Mouse (Mus musculus) limb, embryonic 13.5 days (tissue): ENCODE results near the gene Cxcr4. TPM values are rescaled to one million over a fixed set of nuclear protein-coding genes. Genes with fewer than 3 reads are reported as not detected.
A peak's percentile ranks its signal among the peaks of the same experiment; 100 is the strongest.

ENCODE experiments used
- ATAC-seq: fragments of 200-750 bp; cut with Nextera tagmentation; 2 replicates; pipeline ENCODE4 v1.8.0; 2017; ENCODE audit warnings: low read depth, moderate number of reproducible peaks, moderate TSS enrichment; ENCODE audit not compliant: low FRiP score
- H3K27ac ChIP-seq: fragments of 300-500 bp; sonication (generic); 2 replicates; pipeline ENCODE4 v1.5.1; 2015; ENCODE audit warnings: inconsistent platforms, mild to moderate bottlenecking, moderate library complexity
- H3K27me3 ChIP-seq: fragments of 300-500 bp; sonication (generic); 2 replicates; pipeline ENCODE4 v1.6.1; 2015; ENCODE audit warnings: mild to moderate bottlenecking, inconsistent platforms
- H3K36me3 ChIP-seq: fragments of 300-500 bp; sonication (generic); 2 replicates; pipeline ENCODE4 v1.6.1; 2015; ENCODE audit warnings: inconsistent platforms, mild to moderate bottlenecking, moderate library complexity
- H3K4me1 ChIP-seq: fragments of 300-500 bp; sonication (generic); 2 replicates; pipeline ENCODE4 v1.6.1; 2015; ENCODE audit warnings: inconsistent platforms
- H3K4me2 ChIP-seq: fragments of 300-500 bp; sonication (generic); replicated peaks from 2 replicates; pipeline ENCODE4 v1.6.1; 2015; ENCODE audit warnings: inconsistent platforms, mild to moderate bottlenecking, moderate library complexity
- H3K4me3 ChIP-seq: fragments of 300-500 bp; sonication (generic); 2 replicates; pipeline ENCODE4 v1.5.1; 2015; ENCODE audit warnings: moderate library complexity, mild to moderate bottlenecking, inconsistent platforms
- H3K9ac ChIP-seq: fragments of 300-500 bp; sonication (generic); 2 replicates; pipeline ENCODE4 v1.6.1; 2015; ENCODE audit warnings: mild to moderate bottlenecking, inconsistent platforms
- H3K9me3 ChIP-seq: fragments of 300-500 bp; sonication (generic); 2 replicates; pipeline ENCODE4 v1.6.1; 2016; ENCODE audit warnings: inconsistent platforms
- WGBS: fragments of 180-500 bp; shearing (Covaris S2); methylation state at CpG from one replicate; pipeline ENCODE4 v1.1.7; 2015; 5-methylcytosine and 5-hydroxymethylcytosine counted together
- polyA plus RNA-seq: library from polyadenylated mRNA; unstranded; fragments of >200 nt; fragmentation: Nextera tagmentation; extraction: Ambion mirVana; gene quantifications from 2 replicates; pipeline ENCODE4 v1.2.1, GENCODE M21; 2015

Gene Cxcr4
- polyA plus RNA-seq, 1 experiment from 2014 or later: 1.9 TPM

DNA sequence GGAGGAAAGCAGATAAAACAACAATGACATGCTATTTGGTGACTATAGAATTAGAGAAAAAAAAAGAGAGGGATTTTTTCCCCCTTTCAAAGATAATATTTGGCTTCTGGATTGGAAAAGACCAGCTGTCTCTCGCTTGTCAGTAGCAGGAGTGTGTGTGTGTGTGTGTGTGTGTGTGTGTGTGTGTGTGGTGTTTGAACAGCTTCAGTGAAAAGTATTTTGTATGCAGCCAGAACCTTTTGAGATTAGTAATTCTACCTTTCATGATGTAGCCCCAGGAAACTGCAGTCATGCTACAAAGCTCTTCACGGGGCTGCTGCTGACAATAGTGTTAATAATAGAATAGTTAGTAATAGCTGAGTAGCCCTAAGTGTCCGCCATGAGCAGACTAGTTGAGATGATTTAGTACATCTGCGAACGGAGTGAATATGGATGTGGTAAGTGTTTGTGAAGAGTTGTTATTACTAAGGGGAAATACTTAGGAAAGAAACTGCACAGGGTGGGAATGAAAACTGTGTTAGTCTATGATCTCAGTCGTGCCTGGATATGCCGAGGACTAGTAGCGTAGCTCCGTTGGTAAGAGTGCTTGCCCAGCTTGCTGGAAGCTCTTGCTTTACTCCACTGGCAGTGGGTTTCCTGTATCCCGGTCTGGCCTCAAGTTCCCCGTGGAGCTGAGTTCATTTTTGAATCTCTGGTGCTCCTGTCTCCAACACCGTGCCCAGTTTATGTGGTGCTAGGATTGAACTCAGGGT lies 2.4 kb upstream of the Cxcr4 start:
- peaks cover 42% of the 10 kb centered on the region for H3K4me1 ChIP-seq
- no peak overlapping the region; the same call in 1 of the 2 replicates for H3K9ac ChIP-seq
- no peak overlapping the region for H3K4me3 ChIP-seq
- H3K27me3 ChIP-seq: peaks cover 55% of the 10 kb centered on the region
- no peaks in the 10 kb centered on the region for H3K9me3 ChIP-seq
- 42% methylated on average over 12 of the region's 12 CpGs for WGBS
- no peak for ATAC-seq
- H3K36me3 ChIP-seq: no peaks in the 10 kb centered on the region
- H3K27ac ChIP-seq: no peak overlapping the region
- no peak overlapping the region for H3K4me2 ChIP-seq

DNA sequence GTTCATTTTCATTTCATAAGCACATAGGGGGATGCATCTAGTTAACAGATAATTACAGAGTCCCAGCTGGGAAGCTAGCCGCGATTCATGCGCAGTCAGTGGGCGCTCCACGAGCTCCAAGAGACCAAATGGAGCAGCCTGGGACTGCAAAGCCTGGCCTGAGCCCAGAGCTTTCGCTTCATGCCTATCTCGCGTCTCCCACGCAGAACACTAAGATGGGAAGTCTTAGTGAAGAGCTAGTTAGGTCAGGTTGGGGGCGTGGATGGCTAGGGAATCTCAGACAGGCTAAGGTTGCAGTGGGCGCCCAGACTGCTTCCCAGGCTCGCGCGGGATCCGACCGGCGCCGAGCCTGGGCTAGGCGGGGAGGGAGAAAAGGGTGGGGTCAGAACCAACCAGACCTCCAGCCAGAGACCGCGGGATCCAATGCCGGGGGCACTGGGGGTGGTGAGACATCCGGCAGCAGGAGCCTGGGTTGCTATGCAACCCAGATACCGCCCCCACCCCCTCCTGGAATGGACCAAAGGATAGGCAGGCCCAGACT lies 938 bp upstream of the Cxcr4 start:
- H3K4me1 ChIP-seq: peaks cover 42% of the 10 kb centered on the region
- no peaks in the 10 kb centered on the region for H3K36me3 ChIP-seq
- 1% methylated on average over 23 of the region's 24 CpGs for WGBS
- peaks cover 63% of the 10 kb centered on the region for H3K27me3 ChIP-seq
- H3K9ac ChIP-seq: peak overlapping the region; percentile 45; the same call in 1 of the 2 replicates
- peak overlapping the region; percentile 90 for H3K4me2 ChIP-seq
- H3K9me3 ChIP-seq: no peaks in the 10 kb centered on the region
- H3K4me3 ChIP-seq: peak overlapping the region; percentile 54
- no peak overlapping the region for H3K27ac ChIP-seq
- peak; percentile 46 for ATAC-seq

DNA sequence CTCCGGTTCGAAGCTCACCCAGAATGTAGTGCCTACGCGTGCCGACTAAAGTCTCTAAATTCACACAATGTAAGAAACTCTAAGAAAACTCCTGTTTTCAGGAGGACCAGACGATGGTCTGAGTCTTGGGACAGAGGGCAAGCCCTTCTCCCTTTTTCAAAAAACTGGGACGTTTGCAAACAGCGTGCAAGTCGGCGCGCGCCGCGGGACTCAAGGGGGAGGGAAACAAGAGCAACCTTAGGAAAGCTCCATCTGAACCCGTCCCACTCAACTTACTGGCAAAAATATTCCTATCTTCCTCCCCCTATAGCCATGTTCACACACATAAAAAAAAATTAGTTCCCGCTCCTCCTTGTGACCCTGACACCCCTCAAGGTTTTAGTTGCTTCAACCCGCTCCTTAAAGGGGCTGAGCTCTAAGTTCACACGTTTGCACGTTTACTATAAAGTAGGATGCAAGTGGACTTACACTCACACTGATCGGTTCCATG lies 327 bp downstream of the Cxcr4 start:
- peak; percentile 6; the same call in 1 of the 2 replicates for ATAC-seq
- Histone ChIP-seq H3K4me2 (peak overlapping the region; percentile 90), H3K9me3 (no peaks in the 10 kb centered on the region), H3K27me3 (peaks cover 63% of the 10 kb centered on the region), H3K4me3 (peak overlapping the region; percentile 54), H3K9ac (peak overlapping the region; percentile 62), H3K36me3 (no peaks in the 10 kb centered on the region), H3K27ac (no peak overlapping the region), H3K4me1 (peaks cover 42% of the 10 kb centered on the region)
- 0% methylated on average over 20 of the region's 20 CpGs for WGBS

DNA sequence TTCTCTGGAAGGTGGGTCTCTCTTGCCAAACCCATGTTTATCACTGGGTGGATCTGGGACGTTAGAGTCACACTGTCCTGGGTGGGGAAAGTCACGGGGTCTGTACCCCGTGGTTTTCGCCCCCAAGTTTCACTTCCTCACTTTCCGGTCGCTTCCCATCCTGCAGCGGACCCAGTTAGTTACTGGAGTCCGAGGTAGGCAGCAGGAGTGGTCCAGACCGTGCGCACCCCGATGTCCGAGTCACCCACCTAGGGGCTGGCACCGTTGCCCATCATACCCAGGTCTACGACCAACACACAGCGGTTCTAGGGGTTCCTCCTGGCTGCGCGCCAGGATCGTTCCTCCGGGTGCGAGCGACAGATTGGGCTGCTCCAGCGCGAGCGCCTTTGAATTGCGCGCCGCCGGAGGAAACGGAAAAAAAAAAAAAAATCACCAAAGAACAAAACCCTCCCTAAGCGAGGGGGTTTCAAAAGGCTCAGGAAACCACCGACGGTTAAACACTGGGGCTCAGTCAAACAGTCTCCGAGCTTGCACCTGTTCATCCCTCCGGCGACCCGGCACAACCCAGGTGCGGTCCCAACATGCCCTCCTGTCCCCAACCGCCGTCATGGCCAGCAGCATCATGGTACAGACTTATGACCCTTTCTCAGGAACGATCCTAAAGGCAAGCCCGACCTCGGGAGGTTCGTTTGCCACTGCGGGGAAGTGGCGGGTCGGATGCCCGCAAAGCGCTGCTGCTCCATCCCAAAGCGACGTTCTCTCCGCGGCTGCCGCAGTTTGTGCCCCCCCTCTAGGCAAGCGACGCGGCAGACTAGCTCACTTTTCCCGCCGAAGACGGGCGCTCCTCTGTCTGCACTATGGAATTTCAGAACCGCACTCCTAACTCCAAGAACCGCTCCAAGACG lies 1.0 kb downstream of the Cxcr4 start:
- Histone ChIP-seq H3K9ac (peak overlapping the region; percentile 62), H3K36me3 (no peaks in the 10 kb centered on the region), H3K27me3 (peaks cover 63% of the 10 kb centered on the region), H3K4me2 (peak overlapping the region; percentile 90), H3K27ac (no peak overlapping the region), H3K4me1 (peaks cover 42% of the 10 kb centered on the region), H3K4me3 (peak overlapping the region; percentile 54), H3K9me3 (no peaks in the 10 kb centered on the region)
- under 1% methylated on average over 63 of the region's 63 CpGs for WGBS
- no peak for ATAC-seq

DNA sequence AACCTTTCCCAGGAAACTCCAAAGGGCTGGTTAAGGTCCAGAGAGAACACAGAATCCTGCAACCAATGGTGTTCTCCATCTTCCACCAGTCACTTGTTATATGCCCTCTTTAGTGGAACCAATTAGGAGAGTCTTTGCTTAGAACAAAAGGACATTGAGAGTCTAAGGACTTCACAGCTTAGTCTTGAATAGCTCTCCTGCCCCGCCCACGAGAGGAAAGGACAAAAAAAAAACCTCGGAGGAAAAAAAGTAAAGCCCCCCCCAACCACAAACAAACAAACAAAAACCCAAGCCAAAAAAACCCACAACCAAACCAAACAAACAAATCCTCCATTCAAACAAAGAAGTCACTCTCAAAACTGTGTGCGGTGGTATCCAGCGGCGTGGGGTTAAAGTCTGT lies 2.1 kb downstream of the Cxcr4 start:
- no peak for ATAC-seq
- H3K27me3 ChIP-seq: peaks cover 56% of the 10 kb centered on the region
- peaks cover 31% of the 10 kb centered on the region for H3K4me1 ChIP-seq
- H3K36me3 ChIP-seq: no peaks in the 10 kb centered on the region
- H3K9me3 ChIP-seq: no peaks in the 10 kb centered on the region
- no peak overlapping the region for H3K9ac ChIP-seq
- H3K4me2 ChIP-seq: no peak overlapping the region; the same call in 1 of the 2 replicates
- H3K4me3 ChIP-seq: no peak overlapping the region
- WGBS: 13% methylated on average over 6 of the region's 6 CpGs
- no peak overlapping the region for H3K27ac ChIP-seq

DNA sequence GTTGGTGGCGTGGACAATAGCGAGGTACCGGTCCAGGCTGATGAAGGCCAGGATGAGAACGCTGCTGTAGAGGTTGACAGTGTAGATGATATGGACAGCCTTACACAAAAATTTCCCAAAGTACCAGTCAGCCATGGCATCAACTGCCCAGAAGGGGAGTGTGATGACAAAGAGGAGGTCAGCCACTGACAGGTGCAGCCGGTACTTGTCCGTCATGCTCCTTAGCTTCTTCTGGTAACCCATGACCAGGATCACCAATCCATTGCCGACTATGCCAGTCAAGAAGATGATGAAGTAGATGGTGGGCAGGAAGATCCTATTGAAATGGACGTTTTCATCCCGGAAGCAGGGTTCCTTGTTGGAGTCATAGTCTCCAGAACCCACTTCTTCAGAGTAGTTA lies 2.6 kb downstream of the Cxcr4 start:
- H3K9me3 ChIP-seq: no peaks in the 10 kb centered on the region
- peaks cover 26% of the 10 kb centered on the region for H3K4me1 ChIP-seq
- 91% methylated on average over 9 of the region's 9 CpGs for WGBS
- no peak overlapping the region for H3K4me3 ChIP-seq
- no peak for ATAC-seq
- H3K36me3 ChIP-seq: no peaks in the 10 kb centered on the region
- H3K9ac ChIP-seq: no peak overlapping the region
- no peak overlapping the region for H3K4me2 ChIP-seq
- no peak overlapping the region for H3K27ac ChIP-seq
- peaks cover 50% of the 10 kb centered on the region for H3K27me3 ChIP-seq

DNA sequence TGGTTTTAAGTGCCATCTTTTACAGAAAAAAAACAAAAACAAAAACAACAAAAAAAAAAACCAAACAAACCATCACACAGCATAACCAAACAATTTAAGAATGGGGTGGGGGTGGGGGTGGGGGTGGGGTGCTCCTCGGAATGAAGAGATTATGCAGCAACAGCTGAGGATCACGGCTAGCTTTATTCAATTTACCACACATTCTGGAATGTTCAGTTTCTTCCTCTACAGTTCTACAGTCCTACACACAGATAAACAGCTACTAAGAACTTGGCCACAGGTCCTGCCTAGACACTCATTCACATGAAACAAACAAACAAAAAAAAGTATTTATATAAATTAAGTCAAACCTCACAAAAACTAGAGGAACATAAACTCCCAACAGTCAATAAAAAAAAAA lies 3.8 kb downstream of the Cxcr4 start:
- peaks cover 22% of the 10 kb centered on the region for H3K4me1 ChIP-seq
- no peak overlapping the region for H3K9ac ChIP-seq
- ATAC-seq: no peak

DNA sequence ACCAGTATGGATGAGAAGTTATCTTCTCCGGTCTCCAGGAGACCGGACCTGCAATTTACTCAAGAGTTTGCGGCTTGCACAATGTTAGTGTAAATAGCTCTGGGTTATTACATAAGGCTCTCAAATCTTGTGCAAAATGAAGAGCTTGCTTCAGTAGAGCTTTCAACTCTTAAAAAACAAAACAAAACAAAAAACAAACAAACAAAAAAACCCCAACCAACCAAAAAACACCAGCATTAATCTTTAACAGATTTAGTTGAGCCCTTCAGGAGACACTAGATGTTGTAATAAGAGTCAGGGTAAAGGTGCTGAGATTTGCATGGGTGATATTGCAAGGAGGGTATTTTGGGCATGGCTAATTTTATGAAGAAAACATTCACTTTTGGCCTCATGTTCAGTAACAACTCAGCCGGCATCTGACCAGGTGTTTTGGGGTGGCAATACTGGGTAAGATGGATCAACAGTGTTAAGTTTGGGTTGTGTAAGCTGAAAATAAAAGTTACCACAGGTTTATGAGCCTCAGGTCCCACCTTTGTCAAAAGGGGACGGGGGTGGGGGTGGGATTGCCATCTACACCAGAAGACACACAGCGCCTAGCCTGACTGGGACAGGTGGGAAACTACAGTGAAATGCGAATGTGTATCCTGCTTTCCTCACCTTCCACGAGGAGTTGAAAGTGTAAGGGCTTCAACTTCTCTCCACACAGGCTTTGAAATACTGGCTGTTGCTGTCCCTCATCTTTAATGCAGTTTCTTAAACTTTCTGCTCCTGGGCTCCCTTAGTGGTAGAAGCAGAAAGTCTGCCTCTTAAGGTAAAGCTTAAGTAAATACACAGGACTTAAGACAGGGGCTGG lies 4.9 kb downstream of the Cxcr4 start:
- no peak overlapping the region for H3K9ac ChIP-seq
- peaks cover 31% of the 10 kb centered on the region for H3K27me3 ChIP-seq
- H3K4me3 ChIP-seq: no peak overlapping the region
- peaks cover 12% of the 10 kb centered on the region for H3K4me1 ChIP-seq
- ATAC-seq: no peak
- WGBS: 71% methylated on average over 8 of the region's 8 CpGs
- H3K36me3 ChIP-seq: no peaks in the 10 kb centered on the region
- H3K9me3 ChIP-seq: no peaks in the 10 kb centered on the region
- H3K4me2 ChIP-seq: no peak overlapping the region
- H3K27ac ChIP-seq: no peak overlapping the region

More for the DNA sequence above, 3.8 kb downstream of the Cxcr4 start:
- WGBS: 72% methylated on average over 2 of the region's 2 CpGs
- H3K36me3 ChIP-seq: no peaks in the 10 kb centered on the region
- H3K9me3 ChIP-seq: no peaks in the 10 kb centered on the region
- no peak overlapping the region for H3K27ac ChIP-seq
- H3K4me3 ChIP-seq: no peak overlapping the region
- peaks cover 39% of the 10 kb centered on the region for H3K27me3 ChIP-seq
- H3K4me2 ChIP-seq: no peak overlapping the region

DNA sequence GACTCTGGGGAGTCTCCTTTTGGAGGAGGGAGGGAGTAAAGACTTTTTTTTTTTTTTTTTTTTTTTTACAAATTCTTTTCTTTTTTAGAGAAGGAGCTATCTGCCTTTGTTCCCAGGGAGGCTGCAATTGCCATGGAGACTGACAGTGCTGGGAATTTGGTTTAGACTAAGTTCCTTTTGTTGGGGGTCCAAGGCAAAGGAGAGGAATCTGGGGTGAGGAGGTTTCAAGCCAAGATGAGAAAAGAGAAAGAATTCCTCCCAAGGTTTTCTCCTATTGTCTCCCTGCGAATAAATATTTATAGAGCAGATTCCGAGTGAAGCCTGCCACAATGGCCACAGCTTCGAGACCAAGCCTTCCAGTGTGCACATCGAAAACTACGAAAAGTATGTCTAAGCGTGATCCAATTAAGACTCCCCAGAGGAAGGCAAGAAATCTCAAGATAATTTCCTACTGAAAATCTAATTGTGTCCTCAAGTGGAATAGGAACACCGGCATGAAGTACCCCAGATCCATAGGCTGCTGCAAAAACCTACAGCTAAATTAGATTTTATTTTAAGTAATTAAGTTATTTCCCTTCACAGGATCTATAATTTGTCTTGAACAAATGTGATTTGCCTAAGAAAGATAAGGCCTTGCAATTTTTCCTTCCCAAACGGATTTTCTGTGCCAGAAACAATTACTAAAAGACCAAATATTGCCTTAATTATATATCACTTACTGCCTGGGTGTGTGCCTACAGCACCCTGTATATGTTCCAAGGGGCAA lies 5.7 kb downstream of the Cxcr4 start:
- H3K9me3 ChIP-seq: no peaks in the 10 kb centered on the region
- no peak overlapping the region for H3K9ac ChIP-seq
- H3K4me1 ChIP-seq: peaks cover 8% of the 10 kb centered on the region
- H3K27me3 ChIP-seq: peaks cover 23% of the 10 kb centered on the region
- ATAC-seq: no peak
- H3K27ac ChIP-seq: no peak overlapping the region
- no peak overlapping the region for H3K4me3 ChIP-seq
- H3K36me3 ChIP-seq: no peaks in the 10 kb centered on the region
- H3K4me2 ChIP-seq: no peak overlapping the region
- WGBS: 77% methylated on average over 8 of the region's 8 CpGs

DNA sequence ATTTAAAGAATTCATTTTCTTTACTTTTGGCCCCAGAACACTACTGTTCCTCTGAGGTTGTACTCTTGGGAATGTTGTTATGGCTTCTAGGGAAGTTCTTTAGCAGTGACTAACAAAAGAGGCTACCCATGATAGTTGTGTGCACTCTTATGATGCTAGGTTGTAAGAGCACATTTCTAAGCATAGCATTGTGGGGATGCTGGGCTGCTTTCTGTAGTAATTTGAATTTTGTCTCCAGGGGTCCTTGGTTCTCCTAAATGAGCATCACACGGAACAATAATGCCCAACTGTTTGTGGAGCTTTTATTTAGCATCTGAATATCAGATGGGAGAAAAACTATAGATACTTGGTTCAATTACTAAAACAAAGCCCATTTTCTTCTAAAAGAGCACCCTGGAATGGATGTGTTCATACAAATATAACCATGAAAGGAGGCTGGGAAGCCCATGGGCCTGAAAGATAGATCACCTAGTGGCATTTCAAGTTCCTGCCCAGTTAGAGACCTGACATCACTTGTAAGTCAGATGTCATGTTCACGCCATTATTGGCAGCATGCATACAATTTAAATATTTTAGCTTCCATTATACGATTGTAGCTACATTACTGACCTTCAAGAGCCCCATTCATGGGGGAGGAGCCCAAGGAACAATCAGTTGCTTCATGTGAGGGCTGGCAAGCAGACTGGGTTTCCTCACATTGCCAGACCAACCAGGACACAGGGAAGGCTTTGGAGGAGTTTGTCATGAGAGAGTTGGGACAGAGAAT lies 6.5 kb downstream of the Cxcr4 start:
- H3K4me1 ChIP-seq: peaks cover 2% of the 10 kb centered on the region
- H3K4me3 ChIP-seq: no peak overlapping the region
- H3K36me3 ChIP-seq: no peaks in the 10 kb centered on the region
- 77% methylated on average over 3 of the region's 3 CpGs for WGBS
- no peak overlapping the region for H3K9ac ChIP-seq
- no peak overlapping the region for H3K27ac ChIP-seq
- H3K9me3 ChIP-seq: no peaks in the 10 kb centered on the region
- peaks cover 16% of the 10 kb centered on the region for H3K27me3 ChIP-seq
- ATAC-seq: no peak
- no peak overlapping the region for H3K4me2 ChIP-seq
